In the genomic region with DNA sequence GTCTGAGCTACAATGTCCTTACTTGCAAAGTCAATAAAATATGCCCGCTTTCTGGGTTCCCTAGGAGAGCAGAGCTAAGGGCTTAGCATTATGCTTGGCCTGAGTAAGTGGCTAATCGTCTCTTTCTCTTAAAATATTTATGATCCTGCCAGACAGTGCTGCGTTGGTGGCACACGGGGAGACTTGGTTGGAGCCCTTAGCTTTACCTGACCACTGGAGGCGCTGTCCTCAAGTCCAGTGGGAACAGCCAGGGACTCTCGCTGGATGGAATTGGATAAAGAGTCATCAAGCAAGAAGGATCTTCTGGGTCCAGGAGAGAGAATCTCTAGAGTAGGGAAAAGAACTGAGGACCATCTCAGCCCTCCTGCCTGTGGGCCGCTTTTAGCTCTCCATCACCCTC, we compare ENCODE assay signal across 9 mouse cellular contexts. TPM values are rescaled to one million over a fixed set of nuclear protein-coding genes. Genes with fewer than 3 reads are reported as not detected.
DNase-seq lines count a peak whose midpoint lies in the region; ATAC-seq lines count a peak whose summit lies in the region.
"Had no signal": no experiment of that assay in that cellular context is flagged by ENCODE, and none has a peak within 500 bp of the region (broad histone marks: within the 10 kb centered on the region; RNA-seq: fewer than 3 reads in every experiment).

No protein-coding gene starts in this region.

- DNase-seq in hindbrain, embryonic 10.5 days (ENCODE audit: low spot score), result no peak
- DNase-seq in hindbrain, embryonic 14.5 days (ENCODE audit: low spot score), result no peak
- peak; percentile 62 for DNase-seq in embryo, embryonic 11 days
- DNase-seq in retina, postnatal 1 day, result peak; percentile 53
- no peak for DNase-seq in ovary, postnatal 10 days (ENCODE audit: low spot score)
- no peak for DNase-seq in heart, postnatal 10 days
- DNase-seq: right cerebral cortex, postnatal 4 days had no signal

- H3K4me1 ChIP-seq in hindbrain, embryonic 10.5 days (replicated peaks), result peaks cover 22% of the 10 kb centered on the region
- H3K4me1 ChIP-seq in hindbrain, embryonic 14.5 days (replicated peaks; ENCODE audit: control insufficient read depth, insufficient read depth, low read length), result 0 out of 2 replicates have a peak, but pooled peaks cover under 1% of the 10 kb centered on the region
- H3K4me1 ChIP-seq in neural tube, embryonic 12.5 days, result peaks cover 14% of the 10 kb centered on the region; the same call in 1 of the 2 replicates
- peaks cover 23% of the 10 kb centered on the region for H3K4me1 ChIP-seq in neural tube, embryonic 15.5 days

- H3K4me2 ChIP-seq in hindbrain, embryonic 14.5 days (replicated peaks), result no peak overlapping the region
- H3K4me2 ChIP-seq in neural tube, embryonic 12.5 days (replicated peaks), result 0 out of 2 replicates have a peak overlapping the region, but pooled peaks have one; percentile 7
- no peak overlapping the region for H3K4me2 ChIP-seq in neural tube, embryonic 15.5 days

- peak overlapping the region; percentile 37; the same call in 1 of the 2 replicates for H3K27ac ChIP-seq in hindbrain, embryonic 10.5 days
- no peak overlapping the region for H3K27ac ChIP-seq in hindbrain, embryonic 14.5 days
- H3K27ac ChIP-seq in neural tube, embryonic 12.5 days, result no peak overlapping the region
- no peak overlapping the region for H3K27ac ChIP-seq in neural tube, embryonic 15.5 days (replicated peaks)

- 17% methylated on average over 7 of the region's 7 CpGs for WGBS in hindbrain, embryonic 10.5 days
- WGBS in hindbrain, embryonic 14.5 days, result 12% methylated on average over 7 of the region's 7 CpGs
- 5% methylated on average over 7 of the region's 7 CpGs for WGBS in neural tube, embryonic 12.5 days
- 6% methylated on average over 7 of the region's 7 CpGs for WGBS in neural tube, embryonic 15.5 days

- H3K9ac ChIP-seq in hindbrain, embryonic 14.5 days, result no peak overlapping the region
- no peak overlapping the region for H3K9ac ChIP-seq in neural tube, embryonic 12.5 days
- no peak overlapping the region for H3K9ac ChIP-seq in neural tube, embryonic 15.5 days (replicated peaks)

- H3K36me3 ChIP-seq in hindbrain, embryonic 10.5 days, result no peaks in the 10 kb centered on the region
- no peaks in the 10 kb centered on the region for H3K36me3 ChIP-seq in hindbrain, embryonic 14.5 days (replicated peaks; ENCODE audit: control insufficient read depth, insufficient read depth)
- no peaks in the 10 kb centered on the region for H3K36me3 ChIP-seq in neural tube, embryonic 12.5 days
- H3K36me3 ChIP-seq in neural tube, embryonic 15.5 days, result no peaks in the 10 kb centered on the region

- no peak overlapping the region for H3K4me3 ChIP-seq in hindbrain, embryonic 10.5 days
- H3K4me3 ChIP-seq in hindbrain, embryonic 14.5 days (replicated peaks; ENCODE audit: low read length), result no peak overlapping the region
- no peak overlapping the region for H3K4me3 ChIP-seq in neural tube, embryonic 12.5 days
- H3K4me3 ChIP-seq in neural tube, embryonic 15.5 days (replicated peaks), result no peak overlapping the region

- intact Hi-C loops in heart, postnatal 10 days (cut with DNase I), result no loop called here

- peaks cover 21% of the 10 kb centered on the region for H3K27me3 ChIP-seq in hindbrain, embryonic 10.5 days (ENCODE audit: insufficient read depth, poor library complexity, severe bottlenecking)
- no peaks in the 10 kb centered on the region for H3K27me3 ChIP-seq in hindbrain, embryonic 14.5 days (ENCODE audit: control insufficient read depth, insufficient read depth, low read length)
- 0 out of 2 replicates have a peak, but pooled peaks cover 4% of the 10 kb centered on the region for H3K27me3 ChIP-seq in neural tube, embryonic 12.5 days (replicated peaks)
- H3K27me3 ChIP-seq in neural tube, embryonic 15.5 days (replicated peaks), result no peaks in the 10 kb centered on the region

- no peaks in the 10 kb centered on the region for H3K9me3 ChIP-seq in hindbrain, embryonic 10.5 days
- no peaks in the 10 kb centered on the region for H3K9me3 ChIP-seq in hindbrain, embryonic 14.5 days (ENCODE audit: control insufficient read depth, low read length)
- no peaks in the 10 kb centered on the region for H3K9me3 ChIP-seq in neural tube, embryonic 12.5 days
- H3K9me3 ChIP-seq in neural tube, embryonic 15.5 days (replicated peaks), result no peaks in the 10 kb centered on the region

- no peak for ATAC-seq in hindbrain, embryonic 14.5 days (ENCODE audit: low FRiP score)
- no peak for ATAC-seq in neural tube, embryonic 12.5 days (ENCODE audit: low FRiP score, low read depth)
- no peak for ATAC-seq in neural tube, embryonic 15.5 days (ENCODE audit: low FRiP score)

RNA-seq across cellular contexts. Expression of gene 4931429L15Rik, which starts 10.7 kb away (rescaled TPM):
- not detected in 2 replicates for polyA plus RNA-seq in hindbrain, embryonic 10.5 days (2016; fragmentation: Nextera tagmentation; extraction: Ambion mirVana)
- not detected in 2 replicates for polyA plus RNA-seq in hindbrain, embryonic 14.5 days (2014; fragmentation: Nextera tagmentation; extraction: Ambion mirVana)
- 0.18 TPM in 1 of 2 replicates, not detected in the other for polyA plus RNA-seq in neural tube, embryonic 12.5 days (2016; fragmentation: Nextera tagmentation; extraction: Ambion mirVana)
- polyA plus RNA-seq in neural tube, embryonic 15.5 days (2015; fragmentation: Nextera tagmentation; extraction: Ambion mirVana), result not detected in 2 replicates
- not detected for total RNA-seq in heart, postnatal 10 days (2021)

RNA-seq across cellular contexts. Expression of gene Bud13, which starts 26.3 kb away (rescaled TPM):
- 28.6 and 30.5 TPM in 2 replicates for polyA plus RNA-seq in hindbrain, embryonic 10.5 days (2016; fragmentation: Nextera tagmentation; extraction: Ambion mirVana)
- polyA plus RNA-seq in hindbrain, embryonic 14.5 days (2014; fragmentation: Nextera tagmentation; extraction: Ambion mirVana), result 15.1 and 16.0 TPM in 2 replicates
- polyA plus RNA-seq in neural tube, embryonic 12.5 days (2016; fragmentation: Nextera tagmentation; extraction: Ambion mirVana), result 20.4 and 21.7 TPM in 2 replicates
- polyA plus RNA-seq in neural tube, embryonic 15.5 days (2015; fragmentation: Nextera tagmentation; extraction: Ambion mirVana), result 14.5 and 16.4 TPM in 2 replicates
- total RNA-seq in heart, postnatal 10 days (2021), result 10 to 100 TPM in 1 of 2 experiments, 1 to 10 TPM in 1; 8.0 to 11.6 TPM

RNA-seq across cellular contexts. Expression of gene Zpr1, which starts 36.3 kb away (rescaled TPM):
- 64.2 and 75.9 TPM in 2 replicates for polyA plus RNA-seq in hindbrain, embryonic 10.5 days (2016; fragmentation: Nextera tagmentation; extraction: Ambion mirVana)
- 54.3 and 55.3 TPM in 2 replicates for polyA plus RNA-seq in hindbrain, embryonic 14.5 days (2014; fragmentation: Nextera tagmentation; extraction: Ambion mirVana)
- 58.0 and 60.7 TPM in 2 replicates for polyA plus RNA-seq in neural tube, embryonic 12.5 days (2016; fragmentation: Nextera tagmentation; extraction: Ambion mirVana)
- polyA plus RNA-seq in neural tube, embryonic 15.5 days (2015; fragmentation: Nextera tagmentation; extraction: Ambion mirVana), result 56.5 and 57.1 TPM in 2 replicates
- total RNA-seq in heart, postnatal 10 days (2021), result 10 to 100 TPM; 22.1 to 22.8 TPM

RNA-seq across cellular contexts. Expression of gene Apoa5, which starts 40.7 kb away (rescaled TPM):
- 0.24 and 0.43 TPM in 2 replicates for polyA plus RNA-seq in hindbrain, embryonic 10.5 days (2016; fragmentation: Nextera tagmentation; extraction: Ambion mirVana)
- polyA plus RNA-seq in hindbrain, embryonic 14.5 days (2014; fragmentation: Nextera tagmentation; extraction: Ambion mirVana), result not detected in 2 replicates
- not detected in 2 replicates for polyA plus RNA-seq in neural tube, embryonic 12.5 days (2016; fragmentation: Nextera tagmentation; extraction: Ambion mirVana)
- not detected in 2 replicates for polyA plus RNA-seq in neural tube, embryonic 15.5 days (2015; fragmentation: Nextera tagmentation; extraction: Ambion mirVana)
- total RNA-seq in heart, postnatal 10 days (2021), result not detected

Comparison
In these comparisons a context has a peak if more than half of its experiments do, and no peak if none do; other contexts are left out.
1. DNase-seq: peak in embryo, embryonic 11 days (single experiment) and retina, postnatal 1 day (single experiment); none in hindbrain, embryonic 10.5 days (single experiment), hindbrain, embryonic 14.5 days (single experiment), ovary, postnatal 10 days (single experiment) and heart, postnatal 10 days (0 of 2).